ENCODE assay signal across 15 mouse cellular contexts in genomic region chr4:147350541-147350940, GRCm38 (mm10). TPM values are rescaled to one million over a fixed set of nuclear protein-coding genes. Genes with fewer than 3 reads are reported as not detected.
DNase-seq lines count a peak whose midpoint lies in the region; ATAC-seq and TF ChIP-seq lines count a peak whose summit lies in the region.
"Not testable (repeated sequence)": the region's sequence is repeated elsewhere in the genome, so short reads cannot be mapped to it uniquely, and the experiment has no call there.
"Had no signal": no experiment of that assay in that cellular context is flagged by ENCODE, and none has a peak within 500 bp of the region (broad histone marks: within the 10 kb centered on the region; RNA-seq: fewer than 3 reads in every experiment).

No protein-coding gene starts in this region.

- WGBS in forebrain, embryonic 10.5 days: 89% methylated on average over 2 of the region's 2 CpGs
- 82% methylated on average over 2 of the region's 2 CpGs for WGBS in heart, embryonic 10.5 days
- 90% methylated on average over 2 of the region's 2 CpGs for WGBS in hindbrain, embryonic 15.5 days
- WGBS in kidney, postnatal 0 days: 82% methylated on average over 2 of the region's 2 CpGs
- 88% methylated on average over 2 of the region's 2 CpGs for WGBS in midbrain, embryonic 14.5 days

- H3K27ac ChIP-seq in forebrain, embryonic 10.5 days; heart, embryonic 10.5 days; hindbrain, embryonic 15.5 days (replicated peaks); kidney, postnatal 0 days; midbrain, embryonic 14.5 days (replicated peaks; ENCODE audit: low read depth, low read length): not testable (repeated sequence)

- ATAC-seq in hindbrain, embryonic 15.5 days (ENCODE audit: low FRiP score, low read depth): peak; percentile 61; the same call in 1 of the 2 replicates
- ATAC-seq in kidney, postnatal 0 days (replicated peaks; ENCODE audit: low FRiP score, low read depth): peak; percentile 40; the same call in 1 of the 2 replicates
- ATAC-seq in megakaryocyte, adult 5-6 weeks (ENCODE audit: poor library complexity, severe bottlenecking): 0 out of 2 replicates have a peak, but pooled peaks have one; percentile 27
- ATAC-seq in midbrain, embryonic 14.5 days (ENCODE audit: low FRiP score, low TSS enrichment): peak; percentile 43; the same call in 1 of the 2 replicates

- H3K27me3 ChIP-seq in forebrain, embryonic 10.5 days (ENCODE audit: poor library complexity, severe bottlenecking); heart, embryonic 10.5 days (ENCODE audit: insufficient read depth, poor library complexity, severe bottlenecking); hindbrain, embryonic 15.5 days; kidney, postnatal 0 days (ENCODE audit: insufficient read depth, low read length); midbrain, embryonic 14.5 days (ENCODE audit: control insufficient read depth, insufficient read depth, low read length): not testable (repeated sequence)

- DNase-seq in forebrain, embryonic 10.5 days (ENCODE audit: extremely low spot score, low spot score): peak; percentile 14
- DNase-seq in heart, embryonic 10.5 days (ENCODE audit: low spot score): peak; percentile 71
- not testable (repeated sequence) for DNase-seq in kidney, postnatal 0 days (ENCODE audit: low spot score); midbrain, embryonic 14.5 days
- peak; percentile 2 for DNase-seq in thymus, postnatal 14 days

- H3K4me2 ChIP-seq in hindbrain, embryonic 15.5 days; kidney, postnatal 0 days (ENCODE audit: low read length); midbrain, embryonic 14.5 days (ENCODE audit: low read length): not testable (repeated sequence)

- TF ChIP-seq CTCF in kidney, postnatal 0 days (IDR thresholded peaks at IDR 0.05; ENCODE audit: low read depth): not testable (repeated sequence)

- H3K9me3 ChIP-seq in forebrain, embryonic 10.5 days: peaks cover 68% of the 10 kb centered on the region
- H3K9me3 ChIP-seq in heart, embryonic 10.5 days: peaks cover 45% of the 10 kb centered on the region
- peaks cover 42% of the 10 kb centered on the region for H3K9me3 ChIP-seq in hindbrain, embryonic 15.5 days
- peaks cover 19% of the 10 kb centered on the region; the same call in 1 of the 2 replicates for H3K9me3 ChIP-seq in kidney, postnatal 0 days (replicated peaks; ENCODE audit: low read length)
- H3K9me3 ChIP-seq in midbrain, embryonic 14.5 days (ENCODE audit: control insufficient read depth, low read length): peaks cover 52% of the 10 kb centered on the region

- not testable (repeated sequence) for H3K4me1 ChIP-seq in forebrain, embryonic 10.5 days; heart, embryonic 10.5 days; hindbrain, embryonic 15.5 days (replicated peaks); kidney, postnatal 0 days (replicated peaks; ENCODE audit: insufficient read depth, low read length); midbrain, embryonic 14.5 days (ENCODE audit: control insufficient read depth, insufficient read depth, low read length)

- not testable (repeated sequence) for H3K9ac ChIP-seq in hindbrain, embryonic 15.5 days; kidney, postnatal 0 days (ENCODE audit: low read depth, low read length); midbrain, embryonic 14.5 days (replicated peaks; ENCODE audit: low read length)

- H3K36me3 ChIP-seq in forebrain, embryonic 10.5 days (replicated peaks); heart, embryonic 10.5 days; hindbrain, embryonic 15.5 days; kidney, postnatal 0 days (ENCODE audit: insufficient read depth, low read length); midbrain, embryonic 14.5 days (ENCODE audit: control insufficient read depth, insufficient read depth, low read length): not testable (repeated sequence)

- H3K4me3 ChIP-seq in forebrain, embryonic 10.5 days; heart, embryonic 10.5 days; hindbrain, embryonic 15.5 days; kidney, postnatal 0 days (replicated peaks; ENCODE audit: low read depth, low read length); midbrain, embryonic 14.5 days (replicated peaks; ENCODE audit: low read depth, low read length): not testable (repeated sequence)

RNA-seq across cellular contexts. Expression of gene Zfp978, which starts 10.6 kb away (rescaled TPM):
- 0.30 TPM in 1 of 2 replicates, not detected in the other for polyA plus RNA-seq in forebrain, embryonic 10.5 days (2016; fragmentation: Nextera tagmentation; extraction: Ambion mirVana)
- polyA plus RNA-seq in heart, embryonic 10.5 days (2016; fragmentation: Nextera tagmentation; extraction: Ambion mirVana): 0.14 and 0.26 TPM in 2 replicates
- 0.14 TPM in 1 of 2 replicates, not detected in the other for polyA plus RNA-seq in hindbrain, embryonic 15.5 days (2015; fragmentation: Nextera tagmentation; extraction: Ambion mirVana)
- polyA plus RNA-seq in kidney, postnatal 0 days (2015; fragmentation: Nextera tagmentation; extraction: Ambion mirVana): 0.14 and 0.17 TPM in 2 replicates
- not detected in 2 replicates for total RNA-seq in megakaryocyte, adult 5-6 weeks (2015)
- total RNA-seq in megakaryocyte, adult 5-6 weeks (2017): not detected in 2 replicates
- 0.22 TPM in 1 of 2 replicates, not detected in the other for polyA plus RNA-seq in midbrain, embryonic 14.5 days (2014; fragmentation: Nextera tagmentation; extraction: Ambion mirVana)
- total RNA-seq: gastrocnemius, postnatal 14 days; layer of hippocampus, postnatal 10 days had no signal
- polyA plus RNA-seq: forebrain, embryonic 15.5 days; large intestine, adult 2 months; limb, embryonic 10.5 days; neural tube, embryonic 13.5 days had no signal

RNA-seq across cellular contexts. Expression of gene Zfp988, which starts 45.1 kb away (rescaled TPM):
- 0.16 TPM in 1 of 2 replicates, not detected in the other for polyA plus RNA-seq in forebrain, embryonic 10.5 days (2016; fragmentation: Nextera tagmentation; extraction: Ambion mirVana)
- 0.11 and 0.16 TPM in 2 replicates for polyA plus RNA-seq in heart, embryonic 10.5 days (2016; fragmentation: Nextera tagmentation; extraction: Ambion mirVana)
- polyA plus RNA-seq in hindbrain, embryonic 15.5 days (2015; fragmentation: Nextera tagmentation; extraction: Ambion mirVana): 0.10 and 0.12 TPM in 2 replicates
- 0.24 and 0.25 TPM in 2 replicates for polyA plus RNA-seq in kidney, postnatal 0 days (2015; fragmentation: Nextera tagmentation; extraction: Ambion mirVana)
- 0.07 TPM in 1 of 2 replicates, not detected in the other for total RNA-seq in megakaryocyte, adult 5-6 weeks (2015)
- total RNA-seq in megakaryocyte, adult 5-6 weeks (2017): 0.33 TPM in 1 of 2 replicates, not detected in the other
- 0.15 TPM in 1 of 2 replicates, not detected in the other for polyA plus RNA-seq in midbrain, embryonic 14.5 days (2014; fragmentation: Nextera tagmentation; extraction: Ambion mirVana)
- total RNA-seq: gastrocnemius, postnatal 14 days; heart, postnatal 36 days had no signal
- polyA plus RNA-seq: forebrain, embryonic 15.5 days; heart, embryonic 13.5 days; large intestine, adult 2 months had no signal
